Mouse (Mus musculus) midbrain, embryonic 11.5 days (tissue): ENCODE measurements around the gene Tlcd1. TPM values are rescaled to one million over a fixed set of nuclear protein-coding genes. Genes with fewer than 3 reads are reported as not detected.

Experiments used
- ATAC-seq: fragments of 200-750 bp; cut with Nextera tagmentation; 2 replicates; pipeline ENCODE4 v1.8.0; 2017; ENCODE audit warnings: moderate TSS enrichment, moderate library complexity; ENCODE audit not compliant: low FRiP score
- DNase-seq: peaks from one replicate; pipeline ENCODE4 v3.0.0; 2015; ENCODE audit warnings: low spot score; ENCODE audit errors: missing footprints
- H3K27ac ChIP-seq: fragments of 300-500 bp; sonication (generic); 2 replicates; pipeline ENCODE4 v1.5.1; 2014; ENCODE audit warnings: low read depth, low read length
- H3K27me3 ChIP-seq: fragments of 300-500 bp; sonication (generic); 2 replicates; pipeline ENCODE4 v1.6.1; 2014; ENCODE audit warnings: mild to moderate bottlenecking, low read length, moderate library complexity, mixed read lengths; ENCODE audit not compliant: control insufficient read depth, insufficient read depth
- H3K36me3 ChIP-seq: fragments of 300-500 bp; sonication (generic); 2 replicates; pipeline ENCODE4 v1.6.1; 2014; ENCODE audit warnings: mild to moderate bottlenecking, low read length, moderate library complexity, mixed read lengths; ENCODE audit not compliant: control insufficient read depth, insufficient read depth
- H3K4me1 ChIP-seq: fragments of 300-500 bp; sonication (generic); 2 replicates; pipeline ENCODE4 v1.6.1; 2014; ENCODE audit warnings: low read length; ENCODE audit not compliant: control insufficient read depth, insufficient read depth
- H3K4me2 ChIP-seq: fragments of 300-500 bp; sonication (generic); 2 replicates; pipeline ENCODE4 v1.6.1; 2014; ENCODE audit warnings: mild to moderate bottlenecking, moderate library complexity
- H3K4me3 ChIP-seq: fragments of 300-500 bp; sonication (generic); 2 replicates; pipeline ENCODE4 v1.5.1; 2014; ENCODE audit warnings: low read depth, low read length
- H3K9ac ChIP-seq: fragments of 300-500 bp; sonication (generic); 2 replicates; pipeline ENCODE4 v1.6.1; 2014; ENCODE audit warnings: low read length
- H3K9me3 ChIP-seq: fragments of 300-500 bp; sonication (generic); 2 replicates; pipeline ENCODE4 v1.6.1; 2016; ENCODE audit warnings: low read length; ENCODE audit not compliant: control insufficient read depth
- WGBS: fragments of 180-500 bp; shearing (Covaris S2); extraction: QIAGEN DNeasy Blood & Tissue Kit; methylation state at CpG from one replicate; pipeline ENCODE4 v1.1.7; 2014; 5-methylcytosine and 5-hydroxymethylcytosine counted together
- polyA plus RNA-seq: library from polyadenylated mRNA; unstranded; fragments of >200 nt; fragmentation: Nextera tagmentation; extraction: Ambion mirVana; gene quantifications from 2 replicates; pipeline ENCODE4 v1.2.1, GENCODE M21; 2014

Gene Tlcd1
- polyA plus RNA-seq, 1 experiment from 2014 or later, result 7.9 TPM

DNA sequence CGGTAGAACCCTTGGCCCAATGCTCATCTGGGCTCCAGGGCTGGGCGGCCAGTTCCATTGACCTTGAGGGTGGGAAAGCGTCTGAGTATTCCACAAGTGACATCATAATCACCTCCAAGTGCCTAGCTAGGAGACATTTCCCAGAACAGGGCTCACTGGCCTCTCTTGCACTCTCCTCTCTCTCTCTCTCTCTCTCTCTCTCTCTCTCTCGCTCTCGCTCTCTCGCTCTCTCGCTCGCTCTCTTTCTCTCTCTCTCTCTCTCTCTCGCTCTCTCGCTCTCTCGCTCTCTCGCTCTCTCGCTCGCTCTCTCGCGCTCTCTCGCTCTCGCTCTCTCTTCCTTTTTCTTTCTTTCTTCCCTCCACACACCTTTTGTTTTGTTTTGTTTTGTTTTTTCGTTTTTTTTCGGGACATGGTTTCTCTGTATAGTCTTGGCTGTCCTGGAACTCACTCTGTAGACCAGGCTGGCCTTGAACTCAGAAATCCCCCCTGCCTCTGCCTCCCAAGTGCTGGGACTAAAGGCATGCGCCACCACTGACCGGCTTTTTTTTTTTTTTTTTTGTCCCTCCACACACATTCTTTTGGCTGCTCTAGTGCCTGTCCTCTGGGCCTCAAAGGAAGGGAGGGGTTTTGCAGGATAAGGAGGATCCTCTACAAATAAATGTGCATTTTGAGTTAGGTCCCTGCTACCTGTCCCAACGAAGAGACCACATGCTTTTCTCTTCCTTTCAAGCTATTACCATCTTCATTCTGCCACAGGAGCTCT, 18.8 kb downstream of the Tlcd1 start:
- ATAC-seq, result no peak
- no peak for DNase-seq
- peak overlapping the region; percentile 32 for H3K4me3 ChIP-seq

DNA sequence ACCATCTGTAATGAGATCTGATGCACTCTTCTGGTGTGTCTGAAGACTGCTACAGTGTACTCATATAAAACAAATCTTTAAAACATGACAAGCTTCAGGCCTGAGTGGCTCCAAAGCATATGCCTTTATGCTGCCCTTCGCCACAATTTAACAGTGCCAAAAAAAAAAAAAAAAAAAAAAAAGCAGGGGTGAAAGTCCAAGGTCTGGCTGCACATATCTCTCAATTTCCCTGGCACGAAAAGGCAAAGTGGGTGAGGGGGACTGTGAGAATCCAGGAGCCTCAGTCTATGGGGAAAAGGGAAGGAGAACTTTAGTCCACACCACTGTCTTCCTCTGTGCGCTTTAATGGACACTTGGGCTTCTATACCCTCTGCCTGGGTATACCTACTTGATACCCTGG, 25.9 kb downstream of the Tlcd1 start:
- DNase-seq, result no peak
- H3K36me3 ChIP-seq, result peaks cover 3% of the 10 kb centered on the region; the same call in 1 of the 2 replicates
- no peak overlapping the region for H3K27ac ChIP-seq
- no peak overlapping the region for H3K4me2 ChIP-seq
- no peak overlapping the region for H3K4me3 ChIP-seq
- H3K9ac ChIP-seq, result no peak overlapping the region
- H3K27me3 ChIP-seq, result no peaks in the 10 kb centered on the region
- ATAC-seq, result no peak
- no peaks in the 10 kb centered on the region for H3K9me3 ChIP-seq
- no peaks in the 10 kb centered on the region for H3K4me1 ChIP-seq
- WGBS, result 97% methylated on average over 3 of the region's 3 CpGs

More for the DNA sequence above, 18.8 kb downstream of the Tlcd1 start:
- Histone ChIP-seq H3K4me2 (peak overlapping the region; percentile 48), H3K27me3 (no peaks in the 10 kb centered on the region), H3K4me1 (peaks cover 5% of the 10 kb centered on the region; the same call in 1 of the 2 replicates), H3K9me3 (no peaks in the 10 kb centered on the region), H3K9ac (0 out of 2 replicates have a peak overlapping the region, but pooled peaks have one; percentile 44), H3K36me3 (peaks cover 9% of the 10 kb centered on the region), H3K27ac (no peak overlapping the region)
- WGBS, result 60% methylated on average over 23 of the region's 23 CpGs

DNA sequence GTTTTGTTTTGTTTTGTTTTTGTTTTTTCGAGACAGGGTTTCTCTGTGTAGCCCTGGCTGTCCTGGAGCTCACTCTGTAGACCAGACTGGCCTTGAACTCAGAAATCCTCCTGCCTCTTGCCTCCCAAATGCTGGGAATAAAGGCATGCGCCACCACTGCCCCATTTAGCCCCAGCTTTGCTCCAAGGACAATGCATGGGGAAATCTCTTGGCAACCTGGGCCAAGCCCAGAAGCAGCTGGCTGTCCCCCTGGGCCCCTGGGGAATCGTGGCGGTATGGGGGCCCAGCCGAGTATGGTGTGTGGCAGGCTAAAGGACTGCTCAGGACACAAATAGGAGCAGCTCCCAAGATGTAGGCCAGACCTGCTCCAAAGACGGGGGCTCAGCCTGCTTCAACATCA, 27.8 kb downstream of the Tlcd1 start:
- no peak for DNase-seq
- ATAC-seq, result no peak
- no peaks in the 10 kb centered on the region for H3K4me1 ChIP-seq
- WGBS, result 83% methylated on average over 6 of the region's 6 CpGs
- no peaks in the 10 kb centered on the region for H3K9me3 ChIP-seq
- H3K36me3 ChIP-seq, result peaks cover 10% of the 10 kb centered on the region
- no peak overlapping the region for H3K9ac ChIP-seq
- H3K4me3 ChIP-seq, result no peak overlapping the region
- H3K27ac ChIP-seq, result no peak overlapping the region
- no peak overlapping the region for H3K4me2 ChIP-seq
- no peaks in the 10 kb centered on the region for H3K27me3 ChIP-seq

DNA sequence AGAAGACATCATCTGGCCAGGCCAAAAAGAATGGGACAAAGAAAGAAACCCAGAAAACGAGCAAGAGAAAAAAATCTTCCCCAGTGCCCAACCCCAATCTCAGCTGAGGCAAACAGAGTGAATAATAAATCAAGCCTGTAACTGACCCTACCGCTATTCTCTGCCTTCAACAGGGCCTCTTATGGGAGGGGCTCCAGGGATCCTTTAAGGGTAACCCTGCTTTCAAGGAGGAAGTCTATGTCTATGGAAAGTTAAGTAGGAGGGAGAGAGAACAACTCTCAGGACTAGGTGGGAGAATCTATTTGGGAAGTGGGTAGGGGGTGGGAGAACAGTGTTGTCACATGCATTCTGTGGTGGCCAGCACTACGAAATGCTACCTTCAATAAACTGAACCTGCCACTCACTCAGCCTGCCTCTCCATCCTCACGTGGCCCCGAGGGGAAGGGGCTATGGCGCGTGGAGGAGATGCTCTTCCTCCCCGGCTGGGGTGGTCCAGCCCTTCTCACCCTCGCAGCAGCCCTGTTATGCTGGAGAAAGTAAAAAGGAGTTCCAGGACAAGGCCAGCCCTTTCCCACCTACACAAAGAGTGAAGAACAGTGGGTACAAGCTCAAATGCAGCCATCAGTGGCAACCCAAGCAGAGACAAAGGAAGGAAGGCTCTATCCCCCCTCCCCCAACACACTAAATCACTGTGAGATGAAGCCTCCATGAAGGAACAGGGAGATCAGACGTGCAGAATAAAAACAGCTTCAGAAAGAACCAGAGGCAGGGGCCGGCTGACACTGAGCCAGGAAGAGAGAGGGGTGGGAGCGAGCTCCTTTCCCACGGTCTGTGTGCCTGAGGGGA, 29.1 kb downstream of the Tlcd1 start:
- H3K4me1 ChIP-seq, result no peaks in the 10 kb centered on the region
- H3K4me3 ChIP-seq, result no peak overlapping the region
- H3K36me3 ChIP-seq, result peaks cover 12% of the 10 kb centered on the region
- H3K9ac ChIP-seq, result no peak overlapping the region
- H3K27ac ChIP-seq, result no peak overlapping the region
- H3K27me3 ChIP-seq, result no peaks in the 10 kb centered on the region
- WGBS, result 84% methylated on average over 13 of the region's 13 CpGs
- no peak for DNase-seq
- no peaks in the 10 kb centered on the region for H3K9me3 ChIP-seq
- H3K4me2 ChIP-seq, result no peak overlapping the region
- no peak for ATAC-seq

DNA sequence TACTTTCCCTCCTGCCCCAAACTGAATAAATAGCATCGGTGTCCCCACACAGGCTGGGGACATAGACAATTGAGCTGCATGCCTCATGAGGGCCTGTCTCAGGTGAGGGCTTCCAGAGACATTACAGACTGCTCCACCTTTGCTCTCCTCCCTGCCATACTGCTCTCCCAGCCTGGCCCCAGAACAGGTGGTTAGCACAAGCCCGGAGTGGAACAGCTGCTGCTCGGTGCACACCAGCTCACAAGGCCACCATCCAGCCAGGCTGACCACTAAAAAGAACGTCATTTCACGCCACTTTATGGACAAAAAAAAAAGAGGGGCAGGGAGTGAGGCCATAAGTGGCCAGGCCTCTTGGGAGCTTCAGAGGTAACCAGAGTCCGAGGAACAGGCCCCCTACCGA, 30.7 kb downstream of the Tlcd1 start:
- no peak overlapping the region for H3K4me2 ChIP-seq
- no peak overlapping the region for H3K27ac ChIP-seq
- no peak overlapping the region for H3K9ac ChIP-seq
- ATAC-seq (no peak), DNase-seq (no peak)
- H3K9me3 ChIP-seq, result no peaks in the 10 kb centered on the region
- WGBS, result 87% methylated on average over 7 of the region's 7 CpGs
- H3K36me3 ChIP-seq, result peaks cover 17% of the 10 kb centered on the region
- H3K27me3 ChIP-seq, result no peaks in the 10 kb centered on the region
- no peaks in the 10 kb centered on the region for H3K4me1 ChIP-seq
- H3K4me3 ChIP-seq, result no peak overlapping the region

DNA sequence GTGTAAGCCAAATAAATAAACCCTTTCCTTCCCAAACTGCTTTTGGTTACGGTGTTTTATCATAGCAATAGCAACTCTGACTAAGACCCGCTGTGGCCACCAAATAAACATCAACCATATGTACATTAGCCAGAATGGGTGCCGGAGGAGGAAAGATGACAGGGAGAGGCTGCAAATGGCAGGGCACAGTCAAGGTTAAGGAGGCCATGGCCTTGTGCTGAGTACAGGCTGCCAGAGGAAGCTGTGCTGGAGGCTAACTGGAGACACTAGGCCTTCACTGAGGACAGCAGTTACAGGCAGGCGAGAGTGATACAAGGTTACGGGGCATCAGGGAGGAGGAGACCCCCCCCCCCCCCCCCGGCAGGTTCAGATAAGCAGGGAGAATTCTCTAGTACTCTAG, 33.4 kb downstream of the Tlcd1 start:
- Histone ChIP-seq H3K36me3 (peaks cover 25% of the 10 kb centered on the region), H3K4me1 (no peaks in the 10 kb centered on the region), H3K9me3 (no peaks in the 10 kb centered on the region), H3K27me3 (no peaks in the 10 kb centered on the region), H3K27ac (no peak overlapping the region), H3K4me3 (no peak overlapping the region), H3K9ac (no peak overlapping the region), H3K4me2 (no peak overlapping the region)
- ATAC-seq (no peak), DNase-seq (no peak)
- 93% methylated on average over 6 of the region's 6 CpGs for WGBS

DNA sequence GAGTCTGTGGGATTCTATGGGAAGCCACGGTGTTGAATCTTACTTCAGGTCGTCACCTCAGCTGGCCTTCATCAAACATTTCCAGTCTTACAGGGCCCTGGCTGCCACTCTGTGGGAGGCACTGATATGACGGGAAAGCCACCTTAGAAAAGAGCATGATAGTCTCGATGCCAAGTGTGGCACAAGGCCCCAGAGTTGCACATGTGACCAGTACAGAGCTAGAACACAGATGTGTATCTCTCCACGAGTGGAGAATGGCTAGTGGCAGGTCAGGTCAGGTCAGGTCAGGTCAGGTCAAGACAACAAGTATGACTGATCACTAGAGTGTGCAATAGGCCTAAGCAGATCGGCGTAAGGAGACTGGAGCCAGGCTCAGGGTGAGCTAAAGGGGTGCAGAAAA, 34.1 kb downstream of the Tlcd1 start:
- Histone ChIP-seq H3K4me2 (no peak overlapping the region), H3K36me3 (peaks cover 26% of the 10 kb centered on the region), H3K4me3 (no peak overlapping the region), H3K4me1 (no peaks in the 10 kb centered on the region), H3K9ac (no peak overlapping the region), H3K27me3 (no peaks in the 10 kb centered on the region), H3K9me3 (no peaks in the 10 kb centered on the region), H3K27ac (no peak overlapping the region)
- 75% methylated on average over 7 of the region's 7 CpGs for WGBS
- ATAC-seq (no peak), DNase-seq (no peak)

DNA sequence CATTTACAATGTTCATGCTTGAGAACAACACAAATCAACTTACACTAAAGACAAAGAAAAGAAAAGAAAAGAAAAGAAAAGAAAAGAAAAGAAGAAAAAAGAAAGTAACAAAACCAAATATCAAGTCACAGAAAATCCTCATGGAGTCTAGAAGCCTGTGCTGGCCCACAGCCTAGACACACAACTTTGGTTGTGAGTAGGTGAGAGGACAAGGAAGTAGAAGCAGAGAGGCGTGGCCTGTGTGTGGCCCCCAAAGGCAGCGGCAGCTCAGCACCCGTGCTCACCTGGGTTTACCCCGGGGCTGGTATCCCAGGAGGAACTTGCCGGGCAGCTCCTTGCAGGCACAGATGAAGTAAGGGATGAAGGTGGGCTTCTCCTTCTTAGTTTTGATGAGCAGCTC, 35.0 kb downstream of the Tlcd1 start:
- H3K27ac ChIP-seq, result no peak overlapping the region
- H3K9me3 ChIP-seq, result no peaks in the 10 kb centered on the region
- no peak overlapping the region for H3K4me2 ChIP-seq
- peaks cover 29% of the 10 kb centered on the region for H3K36me3 ChIP-seq
- ATAC-seq, result no peak
- no peak for DNase-seq
- no peaks in the 10 kb centered on the region for H3K27me3 ChIP-seq
- H3K9ac ChIP-seq, result no peak overlapping the region
- H3K4me1 ChIP-seq, result no peaks in the 10 kb centered on the region
- WGBS, result 94% methylated on average over 5 of the region's 5 CpGs
- H3K4me3 ChIP-seq, result no peak overlapping the region
